Mouse (Mus musculus) C2C12 (cell line): ENCODE results near the gene Cpt2. TPM values are rescaled to one million over a fixed set of nuclear protein-coding genes. Genes with fewer than 3 reads are reported as not detected.

ENCODE experiments used
- H3K27me3 ChIP-seq: one replicate; pipeline ENCODE4 v1.6.1; 2011; ENCODE audit not compliant: control insufficient read depth, insufficient read depth, insufficient read length
- H3K36me3 ChIP-seq: one replicate; pipeline ENCODE4 v1.6.1; 2011; ENCODE audit not compliant: control insufficient read depth, insufficient read depth
- H3K4me3 ChIP-seq: one replicate; pipeline ENCODE4 v1.5.1; 2011; ENCODE audit warnings: mild to moderate bottlenecking, control low read depth; ENCODE audit not compliant: poor library complexity, insufficient read depth, severe bottlenecking
- H3K79me2 ChIP-seq: one replicate; pipeline ENCODE4 v1.6.1; 2011; ENCODE audit not compliant: control insufficient read depth, insufficient read depth
- H3K79me3 ChIP-seq: one replicate; pipeline ENCODE4 v1.6.1; 2011; ENCODE audit warnings: low read depth, control low read depth
- H3ac ChIP-seq: one replicate; pipeline ENCODE3; 2011; ENCODE audit warnings: low read depth; ENCODE audit not compliant: control insufficient read depth, insufficient read length
- CEBPB ChIP-seq: IDR thresholded peaks from one replicate; pipeline ENCODE4 v1.6.1; 2011; ENCODE audit warnings: low read depth, mild to moderate bottlenecking, control low read depth, moderate library complexity
- CTCF ChIP-seq: IDR thresholded peaks from one replicate; pipeline ENCODE4 v1.5.1; 2011; ENCODE audit not compliant: control insufficient read depth, insufficient read depth, insufficient read length
- FOSL1 ChIP-seq: IDR thresholded peaks from one replicate; pipeline ENCODE4 v1.8.0; 2011; ENCODE audit warnings: mild to moderate bottlenecking, low read length; ENCODE audit not compliant: poor library complexity, insufficient read depth, severe bottlenecking
- MAX ChIP-seq: IDR thresholded peaks from one replicate; pipeline ENCODE4 v1.6.1; 2011; ENCODE audit warnings: mild to moderate bottlenecking, control low read depth
- MYOD1 ChIP-seq: IDR thresholded peaks from one replicate; pipeline ENCODE4 v1.6.1; 2011; ENCODE audit warnings: low read depth; ENCODE audit not compliant: control insufficient read depth, insufficient read length
- MYOG ChIP-seq: IDR thresholded peaks from one replicate; pipeline ENCODE4 v1.6.1; 2011; ENCODE audit not compliant: control insufficient read depth, insufficient read length; ENCODE audit errors: extremely low read depth
- USF1 ChIP-seq: IDR thresholded peaks from one replicate; pipeline ENCODE4 v1.6.1; 2011; ENCODE audit warnings: low read depth, mild to moderate bottlenecking, control low read depth, moderate library complexity
- polyA plus RNA-seq: library from polyadenylated mRNA; unstranded; fragments of >200 nt; fragmentation: generic; extraction: Trizol; gene quantifications from one replicate; pipeline ENCODE4 v1.2.1, GENCODE M21; 2012; ENCODE audit warnings: missing spikeins

Cpt2 gene
- polyA plus RNA-seq, 1 experiment = 18.8 TPM

GRCm38 (mm10) chr4:107910020-107910419 lies 13.4 kb downstream of the Cpt2 start:
- peaks cover 29% of the 10 kb centered on the region for H3K36me3 ChIP-seq
- no peak for TF ChIP-seq MYOD1
- no peak overlapping the region for H3K4me3 ChIP-seq
- H3K27me3 ChIP-seq = no peaks in the 10 kb centered on the region
- no peaks in the 10 kb centered on the region for H3K79me3 ChIP-seq
- no peak overlapping the region for H3ac ChIP-seq
- no peaks in the 10 kb centered on the region for H3K79me2 ChIP-seq

DNA sequence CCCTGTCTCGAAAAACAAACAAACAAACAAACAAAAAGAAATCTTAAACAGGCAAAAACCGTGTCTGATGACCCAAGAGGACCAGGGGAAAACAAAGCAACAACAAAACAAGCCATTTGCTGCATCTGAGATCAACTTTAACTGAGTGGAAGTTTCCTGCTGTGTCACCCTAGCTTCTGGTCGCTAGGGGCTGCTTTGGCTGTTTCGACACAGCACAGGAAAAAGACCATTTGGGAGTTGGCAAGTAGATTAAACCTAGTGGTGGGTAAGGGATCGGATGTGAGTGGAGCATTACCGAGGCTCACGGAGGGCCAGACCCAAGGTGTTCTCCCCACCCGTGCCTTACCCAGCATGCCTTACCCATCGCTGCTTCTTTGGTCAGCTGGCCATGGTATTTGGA lies 16.8 kb downstream of the Cpt2 start:
- Histone ChIP-seq H3K4me3 (no peak overlapping the region), H3K36me3 (peaks cover 21% of the 10 kb centered on the region), H3ac (no peak overlapping the region), H3K79me2 (no peaks in the 10 kb centered on the region), H3K27me3 (no peaks in the 10 kb centered on the region), H3K79me3 (no peaks in the 10 kb centered on the region)
- TF ChIP-seq FOSL1 (no peak), USF1 (no peak), MAX (no peak)

DNA sequence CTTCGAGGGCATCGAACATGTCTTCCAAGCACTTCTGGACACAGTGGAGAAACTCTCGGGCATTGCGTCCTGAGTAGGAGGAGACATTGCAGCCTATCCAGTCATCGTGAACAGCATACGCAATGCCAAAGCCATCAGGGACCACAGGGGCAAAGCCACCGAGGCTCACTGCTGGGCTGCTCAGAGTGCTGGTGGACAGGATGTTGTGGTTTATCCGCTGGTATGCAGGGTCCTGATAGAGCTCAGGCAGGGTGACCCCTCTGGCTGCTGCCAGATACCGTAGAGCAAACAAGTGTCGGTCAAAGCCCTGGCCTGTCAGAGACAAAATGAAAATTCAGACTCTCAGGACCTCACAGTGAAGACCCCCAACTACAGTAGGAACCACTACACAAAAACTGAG lies 19.2 kb downstream of the Cpt2 start:
- no peak for TF ChIP-seq CTCF
- TF ChIP-seq FOSL1 = no peak
- no peak for TF ChIP-seq CEBPB
- no peak for TF ChIP-seq MYOD1
- no peak for TF ChIP-seq MYOG
- TF ChIP-seq USF1 = no peak
- no peak for TF ChIP-seq MAX
- no peaks in the 10 kb centered on the region for H3K79me3 ChIP-seq
- H3K4me3 ChIP-seq = no peak overlapping the region
- peaks cover 6% of the 10 kb centered on the region for H3K36me3 ChIP-seq
- H3K27me3 ChIP-seq = no peaks in the 10 kb centered on the region
- H3K79me2 ChIP-seq = no peaks in the 10 kb centered on the region
- H3ac ChIP-seq = no peak overlapping the region

DNA sequence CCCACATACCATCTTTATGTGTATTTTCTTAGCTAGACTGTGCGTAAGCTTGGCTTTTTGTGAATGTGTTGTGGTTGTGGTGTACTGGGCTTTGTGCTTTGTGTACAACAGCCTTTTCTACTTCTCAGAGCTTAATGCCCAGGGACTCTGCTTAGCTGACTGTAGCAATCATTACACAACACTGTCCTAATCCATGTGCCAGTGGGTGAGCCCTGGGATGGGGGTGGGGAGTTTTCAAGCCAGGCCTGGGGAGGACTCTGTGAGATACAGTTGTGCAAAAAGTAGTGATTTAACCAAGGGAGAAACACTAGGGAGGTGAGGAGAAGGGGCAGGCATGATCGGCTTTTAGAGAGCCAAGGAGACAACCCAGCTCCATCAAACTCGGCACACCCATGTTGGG lies 23.2 kb downstream of the Cpt2 start:
- no peak for TF ChIP-seq MAX
- no peak for TF ChIP-seq MYOG
- no peak for TF ChIP-seq CTCF
- TF ChIP-seq FOSL1 = no peak
- no peak for TF ChIP-seq MYOD1
- no peak for TF ChIP-seq USF1
- no peak for TF ChIP-seq CEBPB
- H3K36me3 ChIP-seq = peaks cover 25% of the 10 kb centered on the region
- H3K79me2 ChIP-seq = no peaks in the 10 kb centered on the region
- H3K27me3 ChIP-seq = no peaks in the 10 kb centered on the region
- no peaks in the 10 kb centered on the region for H3K79me3 ChIP-seq
- H3ac ChIP-seq = no peak overlapping the region
- no peak overlapping the region for H3K4me3 ChIP-seq

DNA sequence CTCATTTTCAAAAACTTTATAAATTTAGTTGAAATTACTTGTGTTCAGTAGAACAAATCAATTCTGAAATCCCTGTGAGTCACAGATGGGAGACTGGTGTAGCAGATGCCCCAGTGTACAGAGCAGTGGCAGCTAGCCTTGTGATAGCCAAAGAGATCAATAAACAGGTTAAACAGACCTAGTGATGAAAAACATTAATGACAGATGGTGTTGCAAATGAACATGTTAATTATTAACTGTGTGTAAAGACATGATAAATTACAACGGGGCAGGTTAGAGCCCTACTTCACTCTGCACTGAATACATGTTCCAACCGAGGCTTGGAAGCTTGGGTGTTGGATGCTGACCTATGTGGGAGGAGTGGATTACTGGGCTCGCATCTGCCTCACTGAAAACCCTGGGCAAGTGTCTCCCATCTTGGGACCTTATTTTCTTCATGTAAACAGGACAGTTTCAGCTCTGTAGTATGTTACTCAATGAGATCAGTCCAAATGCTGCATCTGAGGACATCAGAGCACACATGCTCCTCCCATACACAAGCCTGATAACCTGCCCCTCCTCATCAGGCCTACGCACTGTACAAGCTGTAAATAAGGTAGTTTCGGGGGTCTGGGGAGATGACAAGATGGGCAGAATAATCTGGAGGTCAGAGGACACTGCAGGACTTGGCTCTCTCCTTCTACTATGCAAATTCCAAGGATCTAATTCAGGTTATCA lies 24.0 kb downstream of the Cpt2 start:
- no peaks in the 10 kb centered on the region for H3K79me3 ChIP-seq

GRCm38 (mm10) chr4:107892663-107893062 lies 30.7 kb downstream of the Cpt2 start:
- Histone ChIP-seq H3K27me3 (no peaks in the 10 kb centered on the region), H3K4me3 (no peak overlapping the region), H3K79me3 (peaks cover 2% of the 10 kb centered on the region), H3ac (no peak overlapping the region), H3K79me2 (peaks cover 12% of the 10 kb centered on the region), H3K36me3 (peaks cover 50% of the 10 kb centered on the region)
- TF ChIP-seq MAX (no peak), MYOG (no peak)

More for the DNA sequence above, 24.0 kb downstream of the Cpt2 start:
- no peak overlapping the region for H3K4me3 ChIP-seq
- no peaks in the 10 kb centered on the region for H3K27me3 ChIP-seq
- no peak for TF ChIP-seq CEBPB
- TF ChIP-seq CTCF = no peak
- no peak for TF ChIP-seq MAX
- no peak for TF ChIP-seq MYOD1
- no peak for TF ChIP-seq MYOG
- TF ChIP-seq FOSL1 = no peak
- TF ChIP-seq USF1 = no peak
- H3ac ChIP-seq = no peak overlapping the region
- H3K79me2 ChIP-seq = no peaks in the 10 kb centered on the region
- H3K36me3 ChIP-seq = peaks cover 25% of the 10 kb centered on the region
